Mouse (Mus musculus) brain, embryonic 14.5 days (tissue): Measurements from ENCODE around the gene Il2rb.

Experiments
- CTCF ChIP-seq: fragments of 200-500 bp; IDR thresholded peaks from 2 replicates; pipeline ENCODE4 v1.5.1; 2012; ENCODE audit warnings: inconsistent platforms, mild to moderate bottlenecking, moderate library complexity, borderline replicate concordance; ENCODE audit not compliant: insufficient read depth, insufficient read length; ENCODE audit errors: extremely low read depth
- POLR2A ChIP-seq: fragments of 200-500 bp; IDR thresholded peaks from 2 replicates; pipeline ENCODE4 v1.6.1; 2012; ENCODE audit warnings: mild to moderate bottlenecking, inconsistent platforms, borderline replicate concordance; ENCODE audit not compliant: poor library complexity, insufficient read depth, insufficient read length, severe bottlenecking; ENCODE audit errors: extremely low read depth

GRCm38 (mm10) chr15:78456051-78456450 is 39.0 kb downstream of the Il2rb start:
- TF ChIP-seq CTCF (no peak), POLR2A (no peak)
